Mouse (Mus musculus) hindbrain, embryonic 16.5 days (tissue): ENCODE results near the gene Prkd2. TPM values are rescaled to one million over a fixed set of nuclear protein-coding genes. Genes with fewer than 3 reads are reported as not detected.

ENCODE experiments used
- ATAC-seq: fragments of 200-750 bp; cut with Nextera tagmentation; 2 replicates; pipeline ENCODE4 v1.8.0; 2017; ENCODE audit warnings: moderate TSS enrichment, moderate library complexity
- H3K27ac ChIP-seq: fragments of 300-500 bp; sonication (generic); 2 replicates; pipeline ENCODE4 v1.5.1; 2014; ENCODE audit warnings: low read depth, mild to moderate bottlenecking, control low read depth, low read length, moderate library complexity
- H3K27me3 ChIP-seq: fragments of 300-500 bp; sonication (generic); replicated peaks from 2 replicates; pipeline ENCODE4 v1.6.1; 2014; ENCODE audit warnings: low read length; ENCODE audit not compliant: control insufficient read depth, insufficient read depth
- H3K36me3 ChIP-seq: fragments of 300-500 bp; sonication (generic); 2 replicates; pipeline ENCODE4 v1.6.1; 2014; ENCODE audit warnings: mild to moderate bottlenecking, low read length, moderate library complexity, mixed read lengths; ENCODE audit not compliant: control insufficient read depth, insufficient read depth
- H3K4me1 ChIP-seq: fragments of 300-500 bp; sonication (generic); 2 replicates; pipeline ENCODE4 v1.6.1; 2014; ENCODE audit warnings: low read depth, low read length; ENCODE audit not compliant: control insufficient read depth, insufficient read depth
- H3K4me2 ChIP-seq: fragments of 300-500 bp; sonication (generic); 2 replicates; pipeline ENCODE4 v1.6.1; 2014; ENCODE audit warnings: mild to moderate bottlenecking, low read length, control low read depth, moderate library complexity
- H3K4me3 ChIP-seq: fragments of 300-500 bp; sonication (generic); 2 replicates; pipeline ENCODE4 v1.5.1; 2014; ENCODE audit warnings: mild to moderate bottlenecking, low read length, control low read depth, moderate library complexity
- H3K9ac ChIP-seq: fragments of 300-500 bp; sonication (generic); 2 replicates; pipeline ENCODE4 v1.6.1; 2014; ENCODE audit warnings: low read depth, mild to moderate bottlenecking, control low read depth, low read length, moderate library complexity
- H3K9me3 ChIP-seq: fragments of 300-500 bp; sonication (generic); 2 replicates; pipeline ENCODE4 v1.6.1; 2014; ENCODE audit warnings: mild to moderate bottlenecking, low read length, moderate library complexity; ENCODE audit not compliant: control insufficient read depth
- WGBS: fragments of 180-500 bp; shearing (Covaris S2); extraction: QIAGEN DNeasy Blood & Tissue Kit; methylation state at CpG from one replicate; pipeline ENCODE4 v1.1.7; 2014; 5-methylcytosine and 5-hydroxymethylcytosine counted together
- polyA plus RNA-seq: library from polyadenylated mRNA; unstranded; fragments of >200 nt; fragmentation: Nextera tagmentation; extraction: Ambion mirVana; gene quantifications from 2 replicates; pipeline ENCODE4 v1.2.1, GENCODE M21; 2015

Prkd2 gene
- polyA plus RNA-seq, 1 experiment from 2014 or later, result 5.2 TPM

DNA sequence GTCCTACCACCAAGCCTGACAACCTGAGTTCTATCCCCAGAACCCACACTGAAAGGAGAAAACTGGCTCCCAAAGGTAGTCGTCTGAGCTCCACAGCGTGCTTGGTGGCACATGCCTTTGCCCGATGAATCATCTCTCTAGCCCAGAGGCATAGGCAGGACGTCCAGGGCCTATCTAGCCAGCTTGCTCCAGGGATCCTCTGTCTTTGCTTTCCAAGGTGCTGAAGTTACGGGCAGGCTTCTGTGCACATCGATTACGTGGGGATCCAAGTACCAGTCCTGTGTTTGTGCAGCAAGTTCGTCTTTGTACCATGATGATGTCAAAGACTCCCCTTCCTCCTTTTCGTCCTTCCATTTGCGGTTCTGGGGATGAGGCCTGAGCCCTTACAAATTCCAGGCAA, 28.9 kb downstream of the Prkd2 start:
- Histone ChIP-seq H3K9me3 (no peaks in the 10 kb centered on the region), H3K27ac (no peak overlapping the region), H3K27me3 (no peaks in the 10 kb centered on the region), H3K36me3 (no peaks in the 10 kb centered on the region), H3K9ac (no peak overlapping the region), H3K4me3 (no peak overlapping the region), H3K4me1 (peaks cover 7% of the 10 kb centered on the region), H3K4me2 (no peak overlapping the region)
- ATAC-seq, result no peak
- WGBS, result 85% methylated on average over 10 of the region's 10 CpGs

DNA sequence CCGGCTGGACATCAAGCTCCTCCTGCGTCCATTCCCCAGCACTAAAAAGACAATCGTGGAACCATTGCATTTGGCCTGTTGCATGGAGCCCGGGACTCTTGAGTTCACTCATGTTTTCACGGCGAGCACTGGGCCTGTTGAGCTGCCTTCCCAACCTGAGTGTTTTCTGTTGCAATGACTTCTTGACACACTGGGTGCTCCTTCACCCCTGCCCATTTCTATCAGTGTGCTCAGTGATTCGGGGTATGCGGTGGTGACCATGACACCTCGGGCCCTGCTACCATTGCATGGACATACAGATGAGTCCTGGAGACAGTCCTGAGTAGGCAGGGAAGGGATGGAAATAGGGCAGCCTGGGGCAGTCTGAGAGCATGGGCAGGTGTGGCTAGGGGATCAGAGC, 29.8 kb downstream of the Prkd2 start:
- Histone ChIP-seq H3K9me3 (no peaks in the 10 kb centered on the region), H3K27me3 (no peaks in the 10 kb centered on the region), H3K27ac (no peak overlapping the region), H3K4me1 (peaks cover 14% of the 10 kb centered on the region), H3K36me3 (no peaks in the 10 kb centered on the region), H3K4me2 (no peak overlapping the region), H3K9ac (no peak overlapping the region), H3K4me3 (no peak overlapping the region)
- ATAC-seq, result no peak
- WGBS, result 91% methylated on average over 9 of the region's 9 CpGs

DNA sequence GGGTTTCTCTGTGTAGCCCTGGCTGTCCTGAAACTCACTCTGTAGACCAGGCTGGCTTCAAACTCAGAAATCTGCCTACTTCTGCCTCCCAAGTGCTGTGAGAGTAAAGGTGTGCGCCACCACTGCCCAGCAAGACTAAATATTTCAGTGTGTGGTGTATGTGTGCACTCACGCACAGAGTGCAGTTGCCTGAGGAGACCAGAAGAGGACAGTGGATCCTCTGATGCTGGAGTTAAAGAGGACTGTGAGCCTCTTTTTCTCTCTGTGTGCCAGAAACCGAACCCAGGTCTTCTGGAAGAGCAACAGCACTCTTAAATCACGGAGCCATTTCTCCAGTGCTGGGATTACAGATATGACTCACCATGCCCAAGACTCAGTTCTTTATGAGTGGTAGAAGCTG, 30.7 kb downstream of the Prkd2 start:
- Histone ChIP-seq H3K9ac (no peak overlapping the region), H3K4me2 (no peak overlapping the region; the same call in 1 of the 2 replicates), H3K27ac (no peak overlapping the region), H3K36me3 (no peaks in the 10 kb centered on the region), H3K4me1 (peaks cover 14% of the 10 kb centered on the region), H3K4me3 (no peak overlapping the region), H3K9me3 (no peaks in the 10 kb centered on the region), H3K27me3 (no peaks in the 10 kb centered on the region)
- no peak for ATAC-seq
- WGBS, result 93% methylated on average over 4 of the region's 4 CpGs

DNA sequence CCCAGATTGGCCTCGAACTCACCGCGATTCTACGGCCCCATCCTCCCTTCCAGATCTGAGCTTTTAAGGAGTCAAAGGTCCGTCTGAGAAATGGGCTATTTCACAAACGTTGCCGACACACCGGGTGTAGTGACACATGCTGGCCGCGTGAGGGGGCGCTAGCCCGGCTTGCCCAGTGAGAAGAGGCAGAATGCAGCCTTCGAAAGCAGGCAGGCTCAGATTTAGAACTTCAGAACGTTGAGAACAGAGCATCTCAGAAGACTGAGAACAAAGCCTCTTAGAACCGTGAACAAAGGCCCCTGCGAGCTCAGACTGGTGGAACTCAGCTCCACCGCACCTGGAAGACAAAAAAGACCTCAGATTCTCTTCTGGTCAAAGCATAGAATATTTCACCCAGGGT, 31.5 kb downstream of the Prkd2 start:
- 4% methylated on average over 17 of the region's 17 CpGs for WGBS
- Histone ChIP-seq H3K27ac (peak overlapping the region; percentile 72), H3K4me2 (peak overlapping the region; percentile 58), H3K27me3 (no peaks in the 10 kb centered on the region), H3K4me1 (peaks cover 14% of the 10 kb centered on the region), H3K4me3 (peak overlapping the region; percentile 84), H3K9me3 (no peaks in the 10 kb centered on the region), H3K36me3 (no peaks in the 10 kb centered on the region), H3K9ac (peak overlapping the region; percentile 41)
- no peak for ATAC-seq

DNA sequence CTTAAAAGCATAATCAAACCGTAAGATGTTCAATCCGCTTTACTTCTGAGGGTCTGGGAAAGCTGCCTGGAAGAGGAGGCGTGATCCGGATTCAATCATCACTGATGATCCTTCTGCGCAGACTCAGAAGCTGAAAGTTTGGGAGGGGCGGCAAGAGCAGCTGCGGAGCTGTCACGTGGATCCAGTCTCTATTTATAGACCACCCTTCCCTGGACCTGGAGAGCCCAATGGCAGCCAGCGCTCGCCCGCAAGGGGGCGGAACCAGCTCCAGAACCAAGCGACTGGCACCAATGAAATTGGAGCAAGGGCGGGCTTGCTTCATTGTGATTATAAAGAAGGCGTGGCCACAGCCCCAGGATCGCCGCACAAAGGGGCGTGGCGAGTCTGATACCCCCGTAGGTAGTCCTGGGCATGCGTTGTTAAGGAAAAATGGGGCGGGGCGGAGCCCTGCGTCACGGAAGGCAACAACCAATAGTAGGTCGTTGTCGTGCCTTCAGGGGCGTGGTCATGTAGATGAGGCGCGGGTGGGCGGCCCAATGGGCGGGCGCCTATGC, 32.1 kb downstream of the Prkd2 start:
- Histone ChIP-seq H3K4me2 (peak overlapping the region; percentile 76), H3K9ac (peak overlapping the region; percentile 93; the same call in 1 of the 2 replicates), H3K4me1 (peaks cover 13% of the 10 kb centered on the region), H3K4me3 (peak overlapping the region; percentile 84), H3K36me3 (no peaks in the 10 kb centered on the region), H3K27ac (peak overlapping the region; percentile 89), H3K9me3 (no peaks in the 10 kb centered on the region), H3K27me3 (no peaks in the 10 kb centered on the region)
- peak; percentile 96 for ATAC-seq
- 0% methylated on average over 32 of the region's 33 CpGs for WGBS

DNA sequence AGATGAGACGGTGACA, 32.4 kb downstream of the Prkd2 start, which contains the start of gene Dact3:
Dact3 (plus strand) TSS at position 8 of the 16 bp plus-strand sequence.
- H3K4me1 ChIP-seq, result peaks cover 13% of the 10 kb centered on the region
- peak within 1 kb of the TSS; percentile 76 for H3K4me2 ChIP-seq
- H3K27ac ChIP-seq, result peak within 1 kb of the TSS; percentile 89
- 0% methylated on average over 1 of the region's 1 CpGs for WGBS
- H3K9ac ChIP-seq, result peak within 1 kb of the TSS; percentile 93
- ATAC-seq, result no peak
- no peaks in the 10 kb centered on the region for H3K9me3 ChIP-seq
- H3K4me3 ChIP-seq, result peak within 1 kb of the TSS; percentile 84
- no peaks in the 10 kb centered on the region for H3K36me3 ChIP-seq
- H3K27me3 ChIP-seq, result no peaks in the 10 kb centered on the region

DNA sequence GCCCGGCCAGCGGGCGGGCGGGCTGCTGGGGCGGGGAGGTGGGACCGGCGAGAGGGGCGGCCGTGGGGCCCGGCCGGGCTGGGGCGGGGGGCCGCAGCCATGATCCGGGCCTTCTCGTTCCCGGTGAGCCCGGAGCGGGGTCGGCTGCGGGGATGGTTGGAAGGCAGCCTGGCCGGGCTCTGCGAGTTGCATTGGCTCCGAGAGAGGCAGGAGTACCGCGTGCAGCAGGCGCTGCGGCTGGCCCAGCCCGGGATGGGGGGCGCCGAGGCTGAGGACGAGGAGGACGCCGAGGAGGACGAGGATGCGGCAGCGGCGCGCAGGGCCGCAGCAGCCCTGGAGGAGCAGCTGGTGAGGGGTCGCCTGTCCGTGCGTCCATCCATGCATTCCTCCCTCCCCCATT, 32.6 kb downstream of the Prkd2 start:
- peak; percentile 55 for ATAC-seq
- Histone ChIP-seq H3K9me3 (no peaks in the 10 kb centered on the region), H3K4me3 (peak overlapping the region; percentile 84), H3K27ac (peak overlapping the region; percentile 89), H3K27me3 (no peaks in the 10 kb centered on the region), H3K4me2 (peak overlapping the region; percentile 76), H3K36me3 (no peaks in the 10 kb centered on the region), H3K9ac (peak overlapping the region; percentile 93), H3K4me1 (peaks cover 13% of the 10 kb centered on the region)
- WGBS, result 0% methylated on average over 40 of the region's 42 CpGs

DNA sequence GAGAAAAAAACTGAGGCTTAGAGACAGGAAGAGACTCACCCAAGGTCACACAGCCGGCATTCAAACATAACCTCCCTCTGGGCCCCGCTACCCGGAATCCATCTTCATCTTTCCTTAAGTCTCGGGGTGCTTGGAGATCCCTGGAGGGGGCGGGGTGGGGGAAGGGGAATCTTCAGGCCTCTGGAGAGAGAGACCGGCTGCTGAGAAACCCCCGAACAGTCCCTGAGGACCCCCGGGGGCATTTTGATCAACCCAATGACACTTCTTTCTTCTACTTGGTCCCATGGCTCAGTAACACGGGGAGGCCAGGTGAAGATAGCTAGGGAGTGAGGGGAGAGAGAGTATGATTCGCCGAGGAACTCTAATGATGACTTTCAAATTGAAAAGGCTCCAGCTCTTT, 33.3 kb downstream of the Prkd2 start:
- ATAC-seq, result no peak
- H3K36me3 ChIP-seq, result no peaks in the 10 kb centered on the region
- no peaks in the 10 kb centered on the region for H3K27me3 ChIP-seq
- H3K9me3 ChIP-seq, result no peaks in the 10 kb centered on the region
- H3K4me3 ChIP-seq, result peak overlapping the region; percentile 84
- WGBS, result 7% methylated on average over 11 of the region's 11 CpGs
- H3K27ac ChIP-seq, result no peak overlapping the region
- H3K4me2 ChIP-seq, result peak overlapping the region; percentile 76
- H3K9ac ChIP-seq, result peak overlapping the region; percentile 93
- peaks cover 13% of the 10 kb centered on the region for H3K4me1 ChIP-seq

DNA sequence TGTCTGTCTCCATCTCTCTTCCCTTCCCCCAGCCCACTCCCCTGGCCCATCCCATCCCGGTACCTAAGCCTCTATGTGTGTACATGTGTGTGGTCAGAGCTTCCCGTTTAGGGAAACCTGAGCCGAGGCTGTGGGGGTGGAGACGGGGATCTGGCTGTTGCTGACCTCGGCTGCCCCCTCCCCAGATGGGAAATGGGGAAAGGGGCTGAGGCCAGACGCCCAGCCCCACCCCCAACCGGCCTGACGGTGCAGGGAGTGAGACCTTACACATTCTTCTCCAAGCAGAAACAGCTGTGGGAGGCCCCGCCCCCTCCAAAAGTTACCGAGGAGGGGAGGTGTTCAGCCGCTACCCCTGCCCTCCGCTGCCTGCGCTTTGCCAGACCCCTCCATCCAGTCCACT, 33.9 kb downstream of the Prkd2 start:
- Histone ChIP-seq H3K9ac (peak overlapping the region; percentile 93), H3K36me3 (no peaks in the 10 kb centered on the region), H3K9me3 (no peaks in the 10 kb centered on the region), H3K4me1 (peaks cover 13% of the 10 kb centered on the region), H3K27me3 (no peaks in the 10 kb centered on the region), H3K4me2 (peak overlapping the region; percentile 76), H3K4me3 (peak overlapping the region; percentile 84), H3K27ac (no peak overlapping the region)
- 4% methylated on average over 11 of the region's 13 CpGs for WGBS
- no peak for ATAC-seq

DNA sequence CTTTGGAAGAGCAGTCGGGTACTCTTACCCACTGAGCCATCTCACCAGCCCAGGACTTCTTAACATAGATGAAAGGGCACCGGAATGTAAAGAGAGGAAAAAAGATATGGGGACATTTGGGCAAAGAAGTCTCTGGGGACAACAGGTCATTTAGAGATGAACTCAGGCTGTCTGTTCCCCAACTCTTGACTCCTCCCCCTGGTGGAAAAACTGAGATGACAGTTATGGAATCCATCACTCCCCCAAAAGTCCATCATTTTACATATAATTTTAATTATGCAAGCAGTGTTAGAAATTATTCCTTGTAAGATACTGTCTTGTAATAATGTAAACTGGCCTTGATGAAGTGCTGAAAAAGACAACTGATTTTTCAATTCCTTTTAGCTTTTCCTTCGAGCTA, 35.0 kb downstream of the Prkd2 start:
- Histone ChIP-seq H3K9me3 (no peaks in the 10 kb centered on the region), H3K36me3 (no peaks in the 10 kb centered on the region), H3K4me1 (peaks cover 13% of the 10 kb centered on the region), H3K27ac (no peak overlapping the region), H3K27me3 (no peaks in the 10 kb centered on the region), H3K4me3 (no peak overlapping the region), H3K9ac (no peak overlapping the region), H3K4me2 (no peak overlapping the region)
- no peak for ATAC-seq
- 89% methylated on average over 3 of the region's 3 CpGs for whole genome bisulfite sequencing
